Mouse (Mus musculus) limb, embryonic 11.5 days (tissue): ENCODE measurements around the gene Hpcal4. TPM values are rescaled to one million over a fixed set of nuclear protein-coding genes. Genes with fewer than 3 reads are reported as not detected.
A peak's percentile ranks its signal among the peaks of the same experiment; 100 is the strongest.
"Not testable (repeated sequence)": the region's sequence is repeated elsewhere in the genome, so short reads cannot be mapped to it uniquely, and the experiment has no call there.

Experiments used
- ATAC-seq: fragments of 200-750 bp; cut with Nextera tagmentation; 2 replicates; pipeline ENCODE4 v1.8.0; 2017; ENCODE audit warnings: low read depth; ENCODE audit not compliant: insufficient number of reproducible peaks, low FRiP score, low TSS enrichment
- DNase-seq: peaks from one replicate; pipeline ENCODE4 v3.0.0-alpha.2; 2015; ENCODE audit warnings: low spot score
- H3K27ac ChIP-seq: fragments of 300-500 bp; sonication (generic); replicated peaks from 2 replicates; pipeline ENCODE4 v1.5.1; 2014; ENCODE audit warnings: low read depth, mild to moderate bottlenecking, low read length
- H3K27me3 ChIP-seq: fragments of 300-500 bp; sonication (generic); 2 replicates; pipeline ENCODE4 v1.6.1; 2014; ENCODE audit warnings: mild to moderate bottlenecking, low read length, mixed read lengths; ENCODE audit not compliant: control insufficient read depth, insufficient read depth
- H3K36me3 ChIP-seq: fragments of 300-500 bp; sonication (generic); 2 replicates; pipeline ENCODE4 v1.6.1; 2014; ENCODE audit warnings: mild to moderate bottlenecking, low read length, moderate library complexity, mixed read lengths; ENCODE audit not compliant: control insufficient read depth, insufficient read depth
- H3K4me1 ChIP-seq: fragments of 300-500 bp; sonication (generic); 2 replicates; pipeline ENCODE4 v1.6.1; 2014; ENCODE audit warnings: low read length, mixed read lengths; ENCODE audit not compliant: control insufficient read depth, insufficient read depth
- H3K4me2 ChIP-seq: fragments of 300-500 bp; sonication (generic); 2 replicates; pipeline ENCODE4 v1.6.1; 2014; ENCODE audit warnings: low read depth, mild to moderate bottlenecking, moderate library complexity; ENCODE audit not compliant: severe bottlenecking
- H3K4me3 ChIP-seq: fragments of 300-500 bp; sonication (generic); 2 replicates; pipeline ENCODE4 v1.5.1; 2014; ENCODE audit warnings: low read depth, low read length
- H3K9ac ChIP-seq: fragments of 300-500 bp; sonication (generic); 2 replicates; pipeline ENCODE4 v1.6.1; 2014; ENCODE audit warnings: mild to moderate bottlenecking, low read length
- H3K9me3 ChIP-seq: fragments of 300-500 bp; sonication (generic); 2 replicates; pipeline ENCODE4 v1.6.1; 2016; ENCODE audit warnings: low read length; ENCODE audit not compliant: control insufficient read depth
- WGBS: fragments of 180-500 bp; shearing (Covaris S2); extraction: QIAGEN DNeasy Blood & Tissue Kit; methylation state at CpG from one replicate; pipeline ENCODE4 v1.1.7; 2014; 5-methylcytosine and 5-hydroxymethylcytosine counted together
- polyA plus RNA-seq: library from polyadenylated mRNA; unstranded; fragments of >200 nt; fragmentation: Nextera tagmentation; extraction: Ambion mirVana; gene quantifications from 2 replicates; pipeline ENCODE4 v1.2.1, GENCODE M21; 2014

Hpcal4 gene
- polyA plus RNA-seq, 1 experiment from 2014 or later = 0.17 TPM

DNA sequence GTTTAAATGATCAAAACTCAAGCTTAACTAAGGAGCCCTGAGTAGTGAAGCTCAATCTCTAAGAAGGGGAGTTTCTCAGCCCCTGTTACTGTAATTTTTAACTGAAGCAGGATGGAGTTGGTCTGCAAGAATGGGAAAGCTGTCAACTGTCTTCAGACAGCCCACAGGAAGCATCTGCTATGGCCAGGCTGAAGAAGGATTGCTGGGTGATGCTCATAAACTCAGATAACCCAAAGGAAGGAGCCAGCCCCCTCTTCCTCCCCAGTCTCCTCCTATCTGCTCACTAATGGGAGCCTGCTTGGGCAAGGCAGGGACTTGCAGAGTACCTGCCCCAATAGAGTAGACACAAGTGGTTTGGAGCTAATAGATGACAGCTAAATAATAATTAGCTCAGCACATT is 27.2 kb upstream of the Hpcal4 start:
- Histone ChIP-seq H3K36me3 (no peaks in the 10 kb centered on the region), H3K4me3 (no peak overlapping the region), H3K27me3 (no peaks in the 10 kb centered on the region), H3K9ac (no peak overlapping the region), H3K4me2 (no peak overlapping the region), H3K9me3 (no peaks in the 10 kb centered on the region), H3K4me1 (no peaks in the 10 kb centered on the region), H3K27ac (no peak overlapping the region)
- ATAC-seq (no peak), DNase-seq (no peak)

DNA sequence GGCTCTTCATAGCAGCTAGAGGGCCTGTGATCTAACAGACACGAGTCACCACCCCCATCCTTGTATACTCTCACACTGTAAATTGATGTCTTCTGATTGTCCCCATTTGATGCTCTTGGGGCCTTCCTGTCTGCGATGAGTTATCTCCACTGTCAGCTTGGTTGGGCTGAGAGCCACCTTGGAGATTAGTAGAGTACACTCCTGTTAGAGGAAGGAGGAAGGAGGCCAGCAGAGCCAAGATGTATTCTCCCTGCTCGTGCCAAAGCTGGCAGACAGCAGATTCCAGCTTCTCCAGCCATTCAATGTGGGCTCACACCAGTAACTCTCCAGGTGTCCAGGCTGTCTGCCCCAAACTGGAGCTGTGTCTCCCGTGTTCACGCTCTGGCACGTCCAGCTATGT is 22.5 kb upstream of the Hpcal4 start:
- no peaks in the 10 kb centered on the region for H3K4me1 ChIP-seq
- no peaks in the 10 kb centered on the region for H3K9me3 ChIP-seq
- DNase-seq = no peak
- H3K4me3 ChIP-seq = no peak overlapping the region
- 82% methylated on average over 6 of the region's 6 CpGs for WGBS
- H3K9ac ChIP-seq = no peak overlapping the region
- no peak overlapping the region for H3K4me2 ChIP-seq
- no peak for ATAC-seq
- H3K27ac ChIP-seq = no peak overlapping the region
- no peaks in the 10 kb centered on the region for H3K36me3 ChIP-seq
- 0 out of 2 replicates have a peak, but pooled peaks cover 4% of the 10 kb centered on the region for H3K27me3 ChIP-seq

DNA sequence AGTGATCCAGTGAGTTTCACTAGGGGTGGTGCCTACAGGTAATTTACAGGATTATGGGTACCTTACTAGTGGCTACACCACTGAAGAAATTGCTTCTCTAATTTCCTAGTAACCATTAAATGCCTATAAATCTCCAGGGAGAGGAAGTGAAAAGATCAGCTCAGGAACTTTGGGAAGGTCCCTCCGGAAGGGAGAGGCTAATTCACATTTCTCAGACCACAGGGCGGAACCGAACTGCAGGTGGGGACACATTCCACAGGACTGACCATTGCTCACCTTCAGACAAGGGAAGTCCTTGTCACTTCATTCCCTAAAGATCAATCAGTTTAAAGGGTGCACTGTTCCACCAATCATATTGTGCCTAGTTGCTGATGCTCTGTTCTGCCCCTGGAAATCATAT is 21.8 kb upstream of the Hpcal4 start:
- not testable (repeated sequence) for H3K36me3 ChIP-seq, H3K4me3 ChIP-seq, ATAC-seq, H3K27ac ChIP-seq, H3K4me1 ChIP-seq, H3K9ac ChIP-seq, H3K4me2 ChIP-seq, DNase-seq, H3K27me3 ChIP-seq, H3K9me3 ChIP-seq
- WGBS = 73% methylated on average over 3 of the region's 3 CpGs

DNA sequence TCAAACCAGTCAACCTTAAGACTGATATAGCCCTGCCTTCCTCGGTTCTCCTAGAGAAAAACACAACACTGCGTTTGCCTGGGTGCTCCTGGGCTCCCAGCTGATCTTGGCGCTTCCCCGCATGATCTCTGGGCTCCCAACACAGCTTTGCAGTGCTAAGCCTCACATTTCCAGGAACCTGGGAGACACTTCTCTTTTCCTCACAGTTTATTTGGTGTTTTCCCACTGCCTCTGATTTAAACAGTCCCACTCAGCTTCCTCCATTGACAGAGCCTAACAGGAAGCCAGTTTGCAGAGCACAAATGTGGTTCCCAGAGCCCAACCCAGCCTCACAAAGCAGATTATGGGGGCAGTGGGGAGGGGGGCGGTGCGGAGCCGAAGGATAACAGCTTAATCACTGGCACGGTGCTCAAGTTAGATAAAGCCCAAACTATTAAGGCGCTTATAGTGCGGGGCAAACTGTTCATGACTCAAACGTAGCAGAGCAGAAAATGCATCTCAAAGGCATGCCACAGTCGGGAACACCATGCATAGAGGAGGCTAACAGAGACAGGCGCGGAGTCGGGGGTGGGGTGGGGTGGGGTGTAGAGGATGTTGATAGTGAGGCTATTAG is 20.6 kb upstream of the Hpcal4 start:
- Histone ChIP-seq H3K27me3 (0 out of 2 replicates have a peak, but pooled peaks cover 4% of the 10 kb centered on the region), H3K27ac (no peak overlapping the region), H3K9me3 (peaks cover 2% of the 10 kb centered on the region; the same call in 1 of the 2 replicates), H3K4me2 (0 out of 2 replicates have a peak overlapping the region, but pooled peaks have one; percentile 10), H3K9ac (no peak overlapping the region), H3K4me3 (no peak overlapping the region), H3K4me1 (no peaks in the 10 kb centered on the region), H3K36me3 (no peaks in the 10 kb centered on the region)
- 26% methylated on average over 15 of the region's 15 CpGs for WGBS
- ATAC-seq = no peak
- no peak for DNase-seq

DNA sequence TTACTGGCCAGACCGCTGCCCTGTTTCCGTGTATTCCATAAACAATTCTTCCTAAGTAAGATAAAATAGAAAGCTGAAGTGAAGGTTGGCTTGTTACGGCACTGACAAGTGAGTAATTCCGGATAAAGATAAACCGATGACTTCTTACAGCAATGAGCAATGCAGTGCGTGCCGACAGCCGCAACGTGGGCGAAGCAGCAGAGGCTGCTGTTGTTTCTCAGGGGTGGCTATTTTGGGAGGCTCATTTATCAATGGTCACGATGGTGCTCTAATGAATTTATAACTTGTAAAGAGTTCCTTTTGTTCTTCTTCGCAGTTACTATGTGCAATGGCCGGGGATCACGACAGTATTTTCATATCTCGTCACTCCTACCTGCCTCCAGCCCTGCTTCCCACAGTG is 18.9 kb upstream of the Hpcal4 start:
- no peaks in the 10 kb centered on the region for H3K4me1 ChIP-seq
- no peak for ATAC-seq

GRCm38 (mm10) chr4:123171811-123172210 is 11.2 kb upstream of the Hpcal4 start:
- H3K4me2 ChIP-seq = no peak overlapping the region
- no peak for ATAC-seq
- H3K4me1 ChIP-seq = no peaks in the 10 kb centered on the region

More for the DNA sequence above, 18.9 kb upstream of the Hpcal4 start:
- Histone ChIP-seq H3K4me2 (no peak overlapping the region), H3K27ac (no peak overlapping the region), H3K27me3 (0 out of 2 replicates have a peak, but pooled peaks cover 4% of the 10 kb centered on the region), H3K36me3 (no peaks in the 10 kb centered on the region), H3K9ac (no peak overlapping the region), H3K9me3 (peaks cover 2% of the 10 kb centered on the region; the same call in 1 of the 2 replicates), H3K4me3 (no peak overlapping the region)
- WGBS = 83% methylated on average over 15 of the region's 15 CpGs
- no peak for DNase-seq

DNA sequence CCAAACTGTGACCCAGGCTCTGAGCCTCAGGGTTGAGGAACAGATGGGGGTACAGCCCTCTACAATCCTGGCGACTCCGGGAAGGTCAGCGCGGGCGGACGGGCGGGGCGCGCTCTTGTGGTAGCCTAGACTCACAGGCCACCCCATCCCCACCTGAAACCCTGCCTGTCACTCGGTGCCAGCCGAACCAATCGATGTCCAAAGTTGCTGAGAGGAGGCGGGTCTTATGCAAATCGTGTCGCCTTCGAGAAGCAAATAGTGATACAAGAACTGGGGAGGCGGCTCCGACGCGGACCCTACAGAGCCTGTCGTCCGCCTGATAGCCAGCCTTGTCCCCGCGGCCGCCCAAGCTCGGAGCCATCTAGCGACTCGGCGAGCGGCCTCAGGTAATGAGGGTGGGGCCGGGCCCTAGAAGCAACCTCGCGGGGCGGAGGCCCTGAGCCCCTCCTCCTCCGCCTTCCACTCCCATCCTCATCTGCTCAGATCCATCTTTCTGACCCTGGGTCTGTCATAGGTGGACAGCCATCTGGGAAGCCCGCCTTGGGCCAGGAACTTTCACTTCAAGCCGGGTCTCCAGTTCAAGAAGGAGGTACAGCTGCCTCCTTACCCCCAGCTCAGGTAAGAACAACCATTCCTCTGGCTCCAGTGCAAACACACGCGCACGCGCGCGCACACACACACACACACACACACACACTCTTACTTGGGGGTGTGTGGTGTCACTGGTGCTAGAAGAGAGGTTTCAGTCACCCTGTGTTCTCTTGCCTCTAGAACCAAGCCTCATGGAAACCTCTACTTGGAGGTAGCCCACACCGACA is 421 bp downstream of the Hpcal4 start:
- no peak overlapping the region for H3K27ac ChIP-seq
- ATAC-seq = peak; percentile 89
- no peaks in the 10 kb centered on the region for H3K9me3 ChIP-seq
- no peaks in the 10 kb centered on the region for H3K36me3 ChIP-seq
- 10% methylated on average over 44 of the region's 44 CpGs for WGBS
- peak; percentile 90 for DNase-seq
- peak overlapping the region; percentile 40 for H3K4me3 ChIP-seq
- H3K9ac ChIP-seq = peak overlapping the region; percentile 48
- H3K4me1 ChIP-seq = 0 out of 2 replicates have a peak, but pooled peaks cover 6% of the 10 kb centered on the region
- H3K4me2 ChIP-seq = peak overlapping the region; percentile 74
- H3K27me3 ChIP-seq = peaks cover 37% of the 10 kb centered on the region

More at GRCm38 (mm10) chr4:123171811-123172210, 11.2 kb upstream of the Hpcal4 start:
- H3K9me3 ChIP-seq = no peaks in the 10 kb centered on the region
- no peak overlapping the region for H3K9ac ChIP-seq
- H3K27ac ChIP-seq = no peak overlapping the region
- DNase-seq = no peak
- H3K27me3 ChIP-seq = peaks cover 3% of the 10 kb centered on the region; the same call in 1 of the 2 replicates
- H3K4me3 ChIP-seq = no peak overlapping the region
- H3K36me3 ChIP-seq = no peaks in the 10 kb centered on the region

DNA sequence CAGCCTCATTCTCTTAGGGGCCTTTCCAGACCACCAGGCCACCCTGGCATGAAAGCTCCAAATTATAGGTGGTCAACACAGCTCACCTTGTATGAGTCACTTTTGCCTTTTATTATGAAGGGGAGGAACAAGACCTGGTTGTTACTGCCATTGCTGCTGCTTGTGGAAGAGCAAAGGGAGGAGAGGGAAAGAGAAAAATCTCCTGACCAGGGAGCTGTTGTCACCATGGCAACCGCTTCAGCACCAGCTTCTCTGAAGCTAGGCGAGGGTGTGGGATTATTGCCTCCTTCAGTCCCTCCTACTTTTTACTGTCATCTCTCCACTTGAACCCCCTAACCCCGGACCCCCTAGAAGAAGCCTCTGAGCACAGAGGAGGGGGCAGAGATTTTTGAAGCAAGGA is 1.8 kb downstream of the Hpcal4 start:
- Histone ChIP-seq H3K9ac (no peak overlapping the region), H3K27me3 (peaks cover 37% of the 10 kb centered on the region), H3K27ac (no peak overlapping the region), H3K4me1 (0 out of 2 replicates have a peak, but pooled peaks cover 6% of the 10 kb centered on the region), H3K9me3 (no peaks in the 10 kb centered on the region), H3K4me3 (no peak overlapping the region), H3K4me2 (no peak overlapping the region), H3K36me3 (no peaks in the 10 kb centered on the region)
- ATAC-seq (no peak), DNase-seq (no peak)
- WGBS = 36% methylated on average over 3 of the region's 3 CpGs
